Mouse (Mus musculus) stomach, postnatal 0 days (tissue): Measurements from ENCODE around the gene Pde10a.

ENCODE experiments used
- CTCF ChIP-seq: IDR thresholded peaks from 2 replicates; pipeline ENCODE4 v1.5.1; 2016; ENCODE audit warnings: antibody characterized with exemption, low read depth, mild to moderate bottlenecking, moderate library complexity
- EP300 ChIP-seq: optimal IDR thresholded peaks from 2 replicates; pipeline ENCODE3; 2016; ENCODE audit warnings: antibody characterized with exemption

DNA sequence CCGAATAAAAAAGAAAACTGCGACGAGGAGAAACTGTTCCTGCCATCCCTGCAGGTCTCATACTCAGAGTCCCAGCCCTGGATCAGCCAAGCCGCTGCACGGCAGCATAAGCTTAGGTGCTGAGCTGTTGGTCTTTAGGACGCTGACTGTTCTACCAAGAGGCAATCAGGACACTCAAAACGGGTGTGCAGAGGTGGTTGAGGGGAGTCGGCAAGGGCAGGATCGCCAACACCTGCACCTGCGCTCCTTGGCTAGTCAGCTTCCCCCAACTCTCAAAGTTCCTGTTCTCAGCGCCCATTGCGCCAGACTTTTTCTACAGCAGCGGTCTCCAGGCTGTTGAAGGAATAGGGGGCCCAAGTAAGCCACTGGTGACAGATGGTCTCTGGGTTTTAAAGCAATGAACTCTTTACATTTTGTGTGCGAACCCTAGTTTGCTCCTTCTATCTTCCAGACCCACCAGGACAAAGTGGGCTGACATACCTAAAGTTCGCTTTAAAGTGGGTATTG lies 274.8 kb downstream of the Pde10a start:
- TF ChIP-seq EP300 (no peak), CTCF (no peak)
